Mouse (Mus musculus) hindbrain, embryonic 16.5 days (tissue): ENCODE data around the gene Dennd2a. TPM values are rescaled to one million over a fixed set of nuclear protein-coding genes. Genes with fewer than 3 reads are reported as not detected.
A peak's percentile ranks its signal among the peaks of the same experiment; 100 is the strongest.

Experiments used
- ATAC-seq: fragments of 200-750 bp; cut with Nextera tagmentation; 2 replicates; pipeline ENCODE4 v1.8.0; 2017; ENCODE audit warnings: moderate TSS enrichment, moderate library complexity
- H3K27ac ChIP-seq: fragments of 300-500 bp; sonication (generic); 2 replicates; pipeline ENCODE4 v1.5.1; 2014; ENCODE audit warnings: low read depth, mild to moderate bottlenecking, control low read depth, low read length, moderate library complexity
- H3K27me3 ChIP-seq: fragments of 300-500 bp; sonication (generic); replicated peaks from 2 replicates; pipeline ENCODE4 v1.6.1; 2014; ENCODE audit warnings: low read length; ENCODE audit not compliant: control insufficient read depth, insufficient read depth
- H3K36me3 ChIP-seq: fragments of 300-500 bp; sonication (generic); 2 replicates; pipeline ENCODE4 v1.6.1; 2014; ENCODE audit warnings: mild to moderate bottlenecking, low read length, moderate library complexity, mixed read lengths; ENCODE audit not compliant: control insufficient read depth, insufficient read depth
- H3K4me1 ChIP-seq: fragments of 300-500 bp; sonication (generic); 2 replicates; pipeline ENCODE4 v1.6.1; 2014; ENCODE audit warnings: low read depth, low read length; ENCODE audit not compliant: control insufficient read depth, insufficient read depth
- H3K4me2 ChIP-seq: fragments of 300-500 bp; sonication (generic); 2 replicates; pipeline ENCODE4 v1.6.1; 2014; ENCODE audit warnings: mild to moderate bottlenecking, low read length, control low read depth, moderate library complexity
- H3K4me3 ChIP-seq: fragments of 300-500 bp; sonication (generic); 2 replicates; pipeline ENCODE4 v1.5.1; 2014; ENCODE audit warnings: mild to moderate bottlenecking, low read length, control low read depth, moderate library complexity
- H3K9ac ChIP-seq: fragments of 300-500 bp; sonication (generic); 2 replicates; pipeline ENCODE4 v1.6.1; 2014; ENCODE audit warnings: low read depth, mild to moderate bottlenecking, control low read depth, low read length, moderate library complexity
- H3K9me3 ChIP-seq: fragments of 300-500 bp; sonication (generic); 2 replicates; pipeline ENCODE4 v1.6.1; 2014; ENCODE audit warnings: mild to moderate bottlenecking, low read length, moderate library complexity; ENCODE audit not compliant: control insufficient read depth
- WGBS: fragments of 180-500 bp; shearing (Covaris S2); extraction: QIAGEN DNeasy Blood & Tissue Kit; methylation state at CpG from one replicate; pipeline ENCODE4 v1.1.7; 2014; 5-methylcytosine and 5-hydroxymethylcytosine counted together
- polyA plus RNA-seq: library from polyadenylated mRNA; unstranded; fragments of >200 nt; fragmentation: Nextera tagmentation; extraction: Ambion mirVana; gene quantifications from 2 replicates; pipeline ENCODE4 v1.2.1, GENCODE M21; 2015

Gene Dennd2a
- polyA plus RNA-seq, 1 experiment from 2014 or later: 12.8 TPM

DNA sequence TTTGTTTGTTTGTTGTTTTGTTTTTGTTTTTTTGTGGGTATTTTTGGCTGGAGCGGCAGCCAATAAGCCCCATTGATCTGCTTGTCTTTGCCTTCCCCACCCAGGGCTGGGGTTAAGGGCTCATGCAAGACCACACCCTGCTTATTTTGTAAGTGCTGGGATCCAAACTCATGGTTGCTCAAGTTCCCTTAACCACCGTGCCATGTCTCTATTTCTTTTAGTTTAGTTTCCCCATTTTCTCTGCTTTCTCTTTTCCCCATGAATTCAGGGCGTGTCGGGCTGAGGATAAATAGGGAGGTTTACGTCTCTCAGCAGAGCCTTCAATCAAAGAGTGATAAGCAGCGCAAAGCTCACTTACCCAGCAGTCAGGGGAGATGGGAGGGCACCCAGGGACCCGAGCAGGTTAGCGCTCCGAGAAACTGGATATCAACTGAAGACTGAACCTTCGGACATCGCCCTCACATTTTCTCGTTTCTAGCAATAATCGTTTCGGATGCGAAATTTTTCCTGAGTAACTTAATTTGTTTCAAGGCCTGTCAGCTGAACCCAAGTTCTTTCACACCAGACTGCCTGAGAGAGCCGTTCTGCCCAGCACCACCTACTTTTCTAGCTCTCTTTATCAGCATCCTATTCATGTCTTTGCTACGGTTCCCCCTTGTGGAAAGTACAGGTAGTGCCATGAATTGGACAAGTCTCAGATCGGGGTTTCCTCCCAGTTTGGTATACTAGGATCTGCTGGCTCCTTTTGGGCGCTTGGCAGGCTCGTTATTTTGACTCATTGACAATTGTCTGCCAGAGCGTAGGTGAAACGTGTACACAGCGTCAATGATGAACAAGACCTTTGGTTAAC, 4.7 kb upstream of the Dennd2a start:
- Histone ChIP-seq H3K9me3 (no peaks in the 10 kb centered on the region), H3K9ac (no peak overlapping the region), H3K4me3 (peak overlapping the region; percentile 17; the same call in 1 of the 2 replicates), H3K4me2 (peak overlapping the region; percentile 50), H3K36me3 (no peaks in the 10 kb centered on the region), H3K4me1 (peaks cover 21% of the 10 kb centered on the region), H3K27me3 (no peaks in the 10 kb centered on the region), H3K27ac (no peak overlapping the region)
- 19% methylated on average over 23 of the region's 23 CpGs for WGBS
- peak; percentile 57 for ATAC-seq

DNA sequence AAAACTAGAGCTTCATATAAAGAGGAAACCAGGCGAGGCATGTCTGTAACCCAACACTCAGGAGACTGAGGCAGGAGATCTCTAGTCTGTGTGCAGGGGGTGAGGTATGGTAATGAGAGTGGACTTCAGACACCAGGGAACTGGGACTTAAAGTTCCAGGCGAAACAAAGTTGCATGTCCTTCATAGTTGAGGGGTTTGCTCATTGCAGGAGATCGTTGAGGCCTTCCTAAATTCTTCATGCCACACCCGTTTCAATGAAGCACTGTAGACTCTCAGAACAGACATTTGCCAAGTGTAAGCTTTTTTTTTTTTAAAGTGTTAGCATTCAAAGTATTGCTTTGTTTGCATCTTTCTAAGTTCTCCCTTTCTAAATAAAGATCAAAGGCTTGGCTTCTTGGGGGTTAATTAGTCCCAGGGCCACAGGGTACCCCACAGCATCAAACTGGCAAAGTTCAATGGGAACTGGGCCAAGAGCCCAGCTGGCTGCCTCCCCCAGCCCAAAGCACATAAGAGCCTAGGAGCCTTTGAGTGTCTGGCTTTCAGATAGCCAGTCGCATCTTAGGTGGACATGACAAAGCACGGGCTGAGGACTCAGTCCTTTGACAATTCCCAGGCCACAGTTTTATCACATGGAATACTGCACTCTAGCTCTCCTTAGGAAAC, 1.7 kb upstream of the Dennd2a start:
- no peaks in the 10 kb centered on the region for H3K27me3 ChIP-seq
- H3K4me1 ChIP-seq: peaks cover 35% of the 10 kb centered on the region
- H3K4me2 ChIP-seq: no peak overlapping the region
- H3K9ac ChIP-seq: no peak overlapping the region
- peak overlapping the region; percentile 2; the same call in 1 of the 2 replicates for H3K27ac ChIP-seq
- H3K4me3 ChIP-seq: no peak overlapping the region
- no peak for ATAC-seq
- no peaks in the 10 kb centered on the region for H3K36me3 ChIP-seq
- H3K9me3 ChIP-seq: no peaks in the 10 kb centered on the region
- 35% methylated on average over 6 of the region's 6 CpGs for WGBS

GRCm38 (mm10) chr6:39556900-39557659, 587 bp downstream of the Dennd2a start:
- Histone ChIP-seq H3K27ac (peak overlapping the region; percentile 93), H3K9ac (peak overlapping the region; percentile 79), H3K4me3 (peak overlapping the region; percentile 66), H3K36me3 (no peaks in the 10 kb centered on the region), H3K9me3 (no peaks in the 10 kb centered on the region), H3K4me2 (peak overlapping the region; percentile 64), H3K4me1 (peaks cover 32% of the 10 kb centered on the region), H3K27me3 (no peaks in the 10 kb centered on the region)
- 0% methylated on average over 36 of the region's 54 CpGs for WGBS
- peak; percentile 69 for ATAC-seq

DNA sequence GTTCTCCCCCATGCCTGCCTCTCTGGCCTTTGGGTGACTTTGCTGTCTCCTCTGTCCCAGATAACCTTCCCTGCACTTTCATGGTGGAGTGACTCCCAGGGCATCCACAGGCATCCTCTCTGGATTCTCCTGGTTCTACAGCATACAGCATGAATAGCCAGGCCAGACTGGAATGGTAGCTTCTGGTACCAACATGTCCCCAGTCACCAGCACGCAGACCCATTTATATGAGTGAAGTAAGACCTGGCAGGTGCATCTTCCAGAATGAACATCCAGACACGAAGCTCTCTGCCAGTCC, 2.1 kb downstream of the Dennd2a start:
- ATAC-seq: no peak
- no peak overlapping the region for H3K27ac ChIP-seq

GRCm38 (mm10) chr6:39554888-39555647, 2.6 kb downstream of the Dennd2a start:
- H3K4me1 ChIP-seq: peaks cover 32% of the 10 kb centered on the region
- ATAC-seq: no peak

More for the DNA sequence above, 2.1 kb downstream of the Dennd2a start:
- peak overlapping the region; percentile 42 for H3K9ac ChIP-seq
- WGBS: 41% methylated on average over 2 of the region's 2 CpGs
- H3K27me3 ChIP-seq: no peaks in the 10 kb centered on the region
- peak overlapping the region; percentile 66 for H3K4me3 ChIP-seq
- H3K36me3 ChIP-seq: no peaks in the 10 kb centered on the region
- H3K9me3 ChIP-seq: no peaks in the 10 kb centered on the region
- peaks cover 32% of the 10 kb centered on the region for H3K4me1 ChIP-seq
- peak overlapping the region; percentile 64 for H3K4me2 ChIP-seq

DNA sequence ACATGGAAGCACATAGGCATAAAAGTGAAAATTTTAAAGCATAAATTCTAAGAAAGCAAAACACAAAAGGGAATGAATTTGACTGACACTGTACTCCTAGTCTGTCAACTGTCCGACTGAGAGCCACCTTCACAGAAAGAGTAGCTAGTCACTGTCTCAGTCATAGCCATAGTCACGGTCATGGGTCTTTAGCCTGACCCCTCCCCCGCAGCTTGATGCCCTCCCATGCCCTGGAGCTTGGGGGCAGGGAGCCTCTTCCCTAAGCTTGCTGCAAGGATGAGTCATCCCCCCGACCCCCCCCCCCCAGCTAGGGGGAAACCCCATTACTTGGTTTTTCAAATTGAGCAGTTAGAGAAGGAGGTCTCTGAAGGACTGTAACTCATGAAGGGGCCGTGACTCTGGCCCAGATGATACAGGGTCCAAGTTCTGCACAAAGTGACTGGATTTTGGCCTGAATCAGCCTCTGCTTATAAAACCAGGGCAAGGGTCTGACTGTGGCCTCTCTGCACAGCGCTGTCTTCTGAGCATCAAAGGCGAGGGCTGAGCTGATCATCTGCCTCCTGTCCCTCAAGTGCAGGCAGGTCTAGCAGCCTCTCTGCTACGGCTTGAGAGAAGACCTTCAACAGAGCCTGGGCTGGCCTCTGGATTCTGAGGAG, 5.6 kb downstream of the Dennd2a start:
- Histone ChIP-seq H3K4me2 (no peak overlapping the region), H3K9ac (no peak overlapping the region), H3K36me3 (no peaks in the 10 kb centered on the region), H3K4me1 (peaks cover 19% of the 10 kb centered on the region), H3K9me3 (no peaks in the 10 kb centered on the region), H3K4me3 (no peak overlapping the region), H3K27me3 (no peaks in the 10 kb centered on the region), H3K27ac (no peak overlapping the region)
- 58% methylated on average over 8 of the region's 8 CpGs for WGBS
- ATAC-seq: no peak

More at GRCm38 (mm10) chr6:39554888-39555647, 2.6 kb downstream of the Dennd2a start:
- Histone ChIP-seq H3K36me3 (no peaks in the 10 kb centered on the region), H3K27me3 (no peaks in the 10 kb centered on the region), H3K27ac (no peak overlapping the region), H3K9ac (peak overlapping the region; percentile 42; the same call in 1 of the 2 replicates), H3K4me3 (peak overlapping the region; percentile 66), H3K4me2 (peak overlapping the region; percentile 64), H3K9me3 (no peaks in the 10 kb centered on the region)
- 55% methylated on average over 12 of the region's 12 CpGs for WGBS

GRCm38 (mm10) chr6:39548030-39548429, 9.6 kb downstream of the Dennd2a start:
- Histone ChIP-seq H3K4me3 (no peak overlapping the region), H3K9ac (no peak overlapping the region), H3K4me1 (peaks cover 24% of the 10 kb centered on the region), H3K9me3 (no peaks in the 10 kb centered on the region), H3K27ac (peak overlapping the region; percentile 54; the same call in 1 of the 2 replicates), H3K4me2 (no peak overlapping the region), H3K27me3 (no peaks in the 10 kb centered on the region), H3K36me3 (no peaks in the 10 kb centered on the region)
- peak; percentile 38; the same call in 1 of the 2 replicates for ATAC-seq
- WGBS: 78% methylated on average over 5 of the region's 5 CpGs

DNA sequence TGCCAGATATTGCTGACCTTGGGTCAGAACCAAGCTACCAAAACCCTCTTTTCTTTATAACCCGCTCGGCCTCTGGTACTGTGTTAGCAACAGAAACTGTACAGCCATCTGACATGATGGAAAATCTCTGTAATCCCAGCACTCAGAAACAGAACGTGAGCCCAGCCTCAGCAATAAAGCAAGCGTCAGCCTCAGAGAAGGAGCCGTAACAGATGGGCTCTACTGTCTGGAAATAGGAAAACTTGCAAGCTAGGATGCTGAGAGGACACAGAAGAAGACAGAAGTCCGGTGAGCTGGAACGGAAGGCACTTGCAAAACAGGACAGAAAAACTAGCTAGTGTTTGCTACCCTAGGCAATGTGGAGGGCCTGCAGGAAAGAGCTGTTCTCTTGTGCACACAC, 12.2 kb downstream of the Dennd2a start:
- WGBS: 83% methylated on average over 7 of the region's 7 CpGs
- H3K9ac ChIP-seq: no peak overlapping the region
- H3K9me3 ChIP-seq: no peaks in the 10 kb centered on the region
- peaks cover 36% of the 10 kb centered on the region for H3K4me1 ChIP-seq
- H3K36me3 ChIP-seq: no peaks in the 10 kb centered on the region
- no peak overlapping the region for H3K27ac ChIP-seq
- H3K4me2 ChIP-seq: no peak overlapping the region
- no peak overlapping the region for H3K4me3 ChIP-seq
- no peak for ATAC-seq
- H3K27me3 ChIP-seq: no peaks in the 10 kb centered on the region
